ENCODE assay signal across 14 mouse cellular contexts in the genomic region with DNA sequence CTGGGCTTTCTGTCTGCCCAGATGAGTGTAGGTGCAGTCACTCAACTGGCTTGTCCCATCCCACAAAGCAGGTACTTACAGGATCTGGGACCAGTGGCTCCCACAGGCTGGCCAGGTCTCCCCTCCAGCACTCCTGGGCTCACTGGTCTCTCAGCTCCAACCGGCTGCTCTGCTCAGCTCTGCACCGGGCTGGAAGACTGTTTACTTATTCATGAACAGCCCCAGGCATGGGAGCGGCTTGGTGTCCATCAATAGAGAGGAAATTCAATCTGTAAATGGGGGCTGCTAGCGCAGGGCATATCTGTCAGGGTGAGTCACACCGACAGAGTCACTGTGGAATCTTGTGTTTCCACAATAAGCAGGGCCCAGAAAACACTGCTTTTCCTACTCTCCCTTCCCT. TPM values are rescaled to one million over a fixed set of nuclear protein-coding genes. Genes with fewer than 3 reads are reported as not detected.
DNase-seq lines count a peak whose midpoint lies in the region; ATAC-seq lines count a peak whose summit lies in the region.
"Had no signal": no experiment of that assay in that cellular context is flagged by ENCODE, and none has a peak within 500 bp of the region (broad histone marks: within the 10 kb centered on the region; RNA-seq: fewer than 3 reads in every experiment).

No protein-coding gene starts in this region.

- no peaks in the 10 kb centered on the region for H3K4me1 ChIP-seq in forebrain, embryonic 11.5 days (replicated peaks; ENCODE audit: control insufficient read depth, insufficient read depth, low read length)
- H3K4me1 ChIP-seq in forebrain, embryonic 13.5 days = peaks cover 24% of the 10 kb centered on the region
- peaks cover 31% of the 10 kb centered on the region for H3K4me1 ChIP-seq in midbrain, embryonic 13.5 days (replicated peaks)

- DNase-seq in forebrain, embryonic 11.5 days (ENCODE audit: low spot score) = peak; percentile 55
- peak; percentile 62 for DNase-seq in 3T3-L1 (ENCODE audit: low read depth, low spot score)
- DNase-seq in embryo, embryonic 10 days (ENCODE audit: low spot score) = peak; percentile 56
- no peak for DNase-seq in thymus, postnatal 25 days
- DNase-seq in cerebellum, postnatal 10 days = no peak
- DNase-seq in frontal cortex, postnatal 36 days (ENCODE audit: low spot score in 2 of 2) = no peak
- DNase-seq: cerebellum, postnatal 25 days; kidney, adult 2 months; left cerebral cortex, postnatal 4 days had no signal

- ATAC-seq in forebrain, embryonic 11.5 days (replicated peaks; ENCODE audit: low FRiP score) = no peak
- no peak for ATAC-seq in forebrain, embryonic 13.5 days
- peak; percentile 79 for ATAC-seq in midbrain, embryonic 13.5 days
- ATAC-seq: activated CD4-positive, CD25-positive, alpha-beta regulatory T cell, adult 4 months; lung, postnatal 0 days had no signal

- no peak overlapping the region for H3K4me2 ChIP-seq in forebrain, embryonic 11.5 days (ENCODE audit: low read depth, low read length, severe bottlenecking)
- H3K4me2 ChIP-seq in forebrain, embryonic 13.5 days = no peak overlapping the region
- no peak overlapping the region for H3K4me2 ChIP-seq in midbrain, embryonic 13.5 days (replicated peaks)

- no peaks in the 10 kb centered on the region for H3K27me3 ChIP-seq in forebrain, embryonic 11.5 days (ENCODE audit: control insufficient read depth, insufficient read depth, low read length)
- H3K27me3 ChIP-seq in forebrain, embryonic 13.5 days = no peaks in the 10 kb centered on the region
- H3K27me3 ChIP-seq in midbrain, embryonic 13.5 days = no peaks in the 10 kb centered on the region

- H3K36me3 ChIP-seq in forebrain, embryonic 11.5 days (ENCODE audit: control insufficient read depth, insufficient read depth, low read length) = no peaks in the 10 kb centered on the region
- H3K36me3 ChIP-seq in forebrain, embryonic 13.5 days (ENCODE audit: poor library complexity, severe bottlenecking) = no peaks in the 10 kb centered on the region
- no peaks in the 10 kb centered on the region for H3K36me3 ChIP-seq in midbrain, embryonic 13.5 days
- H3K36me3 ChIP-seq: forebrain, embryonic 10.5 days had no signal

- WGBS in forebrain, embryonic 11.5 days = 42% methylated on average over 5 of the region's 5 CpGs
- 35% methylated on average over 5 of the region's 5 CpGs for WGBS in forebrain, embryonic 13.5 days
- WGBS in midbrain, embryonic 13.5 days = 20% methylated on average over 5 of the region's 5 CpGs

- no peak overlapping the region for H3K4me3 ChIP-seq in forebrain, embryonic 11.5 days (ENCODE audit: low read depth, low read length)
- no peak overlapping the region for H3K4me3 ChIP-seq in forebrain, embryonic 13.5 days
- no peak overlapping the region for H3K4me3 ChIP-seq in midbrain, embryonic 13.5 days (replicated peaks)
- H3K4me3 ChIP-seq: forebrain, embryonic 10.5 days had no signal

- H3K27ac ChIP-seq in forebrain, embryonic 11.5 days (ENCODE audit: low read depth, low read length) = no peak overlapping the region
- no peak overlapping the region for H3K27ac ChIP-seq in forebrain, embryonic 13.5 days
- peak overlapping the region; percentile 67 for H3K27ac ChIP-seq in midbrain, embryonic 13.5 days
- H3K27ac ChIP-seq: forebrain, embryonic 10.5 days had no signal

- no peak overlapping the region for H3K9ac ChIP-seq in forebrain, embryonic 11.5 days (ENCODE audit: low read length)
- no peak overlapping the region for H3K9ac ChIP-seq in forebrain, embryonic 13.5 days
- H3K9ac ChIP-seq in midbrain, embryonic 13.5 days (replicated peaks) = no peak overlapping the region

- no peaks in the 10 kb centered on the region for H3K9me3 ChIP-seq in forebrain, embryonic 11.5 days (ENCODE audit: control insufficient read depth, low read length)
- H3K9me3 ChIP-seq in forebrain, embryonic 13.5 days (replicated peaks) = no peaks in the 10 kb centered on the region
- no peaks in the 10 kb centered on the region for H3K9me3 ChIP-seq in midbrain, embryonic 13.5 days
- H3K9me3 ChIP-seq: forebrain, embryonic 10.5 days had no signal

RNA-seq across cellular contexts. Expression of a gene that starts 49.2 kb away (rescaled TPM):
- polyA plus RNA-seq in forebrain, embryonic 11.5 days (2014; fragmentation: Nextera tagmentation; extraction: Ambion mirVana) = 0.44 and 0.95 TPM in 2 replicates
- 1.2 and 1.4 TPM in 2 replicates for polyA plus RNA-seq in forebrain, embryonic 13.5 days (2015; fragmentation: Nextera tagmentation; extraction: Ambion mirVana)
- 3.0 and 3.5 TPM in 2 replicates for polyA plus RNA-seq in midbrain, embryonic 13.5 days (2015; fragmentation: Nextera tagmentation; extraction: Ambion mirVana)
- polyA plus RNA-seq: activated CD4-positive, CD25-positive, alpha-beta regulatory T cell, adult 4 months; lung, postnatal 0 days had no signal

Comparison
In these comparisons a context has a peak if more than half of its experiments do, and no peak if none do; other contexts are left out.
1. DNase-seq: peak in forebrain, embryonic 11.5 days (single experiment), 3T3-L1 (single experiment) and embryo, embryonic 10 days (single experiment); none in thymus, postnatal 25 days (single experiment), cerebellum, postnatal 10 days (0 of 2) and frontal cortex, postnatal 36 days (0 of 2).